10 mouse cellular contexts compared by ENCODE assay signal in genomic region chr6:108130718-108131117, GRCm38 (mm10).
"Had no signal": no experiment of that assay in that cellular context is flagged by ENCODE, and none has a peak within 500 bp of the region (broad histone marks: within the 10 kb centered on the region; RNA-seq: fewer than 3 reads in every experiment).

No protein-coding gene starts in this region.

- DNase-seq: kidney, adult 18-20 months; kidney, postnatal 10 days; kidney, postnatal 4 days; liver; liver, embryonic 13.5 days; liver, postnatal 0 days; lung, postnatal 14 days; thymus, adult 2 months; thymus, postnatal 36 days had no signal

- ATAC-seq: liver, postnatal 0 days; midbrain, embryonic 15.5 days had no signal
